Mouse (Mus musculus) heart, postnatal 4 days (tissue): ENCODE measurements at regions not wholly inside any gene's neighbourhood (a gene's known extent, or its start where the extent isn't known, plus 50 kb on each side); places are given as distances from the start of the nearest gene placed in this dataset.
A peak's percentile ranks its signal among the peaks of the same experiment; 100 is the strongest.

Experiments used
- DNase-seq: peaks from one replicate; pipeline ENCODE4 v3.0.0; 2021

DNA sequence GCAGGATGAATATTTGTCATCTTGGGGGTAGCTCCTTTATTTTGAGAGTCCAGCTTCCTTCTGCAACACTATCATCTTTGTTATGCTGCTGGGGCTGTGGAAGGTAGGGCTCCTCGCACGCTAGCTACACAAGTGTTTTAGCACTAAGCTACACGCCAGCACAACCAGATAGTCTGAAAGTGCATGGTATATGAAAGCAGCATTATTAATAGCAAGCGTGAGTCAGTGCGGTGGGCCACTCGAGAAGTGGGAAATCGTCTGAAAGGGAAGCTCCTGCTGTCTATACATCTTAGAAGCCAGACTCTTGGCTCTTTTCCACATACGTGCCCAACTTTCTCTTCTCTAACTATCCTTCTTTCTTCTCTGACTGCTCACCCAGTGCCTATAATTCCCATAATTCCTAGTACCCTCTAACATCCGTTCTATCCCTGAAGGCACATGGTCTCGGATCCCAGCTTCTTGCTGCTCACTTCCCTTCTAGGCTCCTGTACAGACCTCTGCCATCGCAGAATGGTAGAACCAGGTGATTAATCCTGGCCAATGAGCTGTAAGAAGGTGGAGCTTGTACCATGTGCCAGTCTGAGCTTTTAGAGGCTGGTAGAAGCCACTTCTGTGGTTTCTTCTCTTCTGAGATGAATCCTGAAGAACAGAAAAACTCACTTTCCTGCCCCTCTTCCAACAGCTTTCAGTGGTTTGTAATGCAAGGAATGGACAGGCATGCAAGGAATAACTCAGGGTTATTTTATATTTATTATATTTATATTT lies 55.5 kb downstream of the E030025P04Rik start:
- DNase-seq, result no peak

DNA sequence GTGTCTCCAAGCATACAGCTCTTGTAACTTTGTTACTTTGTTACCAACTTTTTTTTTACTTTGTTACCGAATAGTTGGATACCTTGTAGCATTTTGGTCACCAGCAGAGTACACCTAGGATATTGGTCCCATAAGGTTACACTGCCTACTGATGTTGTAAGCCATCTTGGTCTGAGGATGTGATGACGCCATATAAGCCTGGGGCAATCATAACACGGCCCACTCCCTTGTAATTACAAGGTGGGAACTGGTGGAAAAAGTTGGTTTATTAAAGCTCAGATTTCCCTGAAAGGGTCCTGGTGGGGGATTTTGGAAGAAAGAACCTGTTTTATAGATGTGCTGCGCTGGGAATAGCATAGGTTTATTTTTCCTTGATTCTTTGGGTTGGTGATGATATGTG lies 62.2 kb downstream of the E030025P04Rik start:
- no peak for DNase-seq

DNA sequence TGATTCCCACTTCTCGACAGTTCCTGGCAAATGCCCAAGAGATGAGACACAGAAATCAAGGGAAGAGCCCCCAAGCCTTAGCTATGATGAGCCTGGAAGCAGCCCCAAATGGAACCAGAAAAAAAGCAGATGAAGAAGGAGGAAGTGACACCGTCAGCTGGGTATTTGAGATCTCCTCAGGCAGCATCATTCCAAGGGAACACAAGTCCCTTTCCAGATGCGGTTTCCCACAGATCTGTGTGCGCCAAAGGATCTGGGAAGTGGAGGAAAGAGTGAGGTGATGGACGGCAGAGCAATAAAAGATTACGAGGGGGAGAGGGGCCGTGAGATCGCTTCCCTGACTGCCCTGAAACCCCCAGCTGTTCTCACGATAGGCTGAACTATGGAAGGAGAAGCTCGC lies 62.7 kb downstream of the E030025P04Rik start:
- no peak for DNase-seq

DNA sequence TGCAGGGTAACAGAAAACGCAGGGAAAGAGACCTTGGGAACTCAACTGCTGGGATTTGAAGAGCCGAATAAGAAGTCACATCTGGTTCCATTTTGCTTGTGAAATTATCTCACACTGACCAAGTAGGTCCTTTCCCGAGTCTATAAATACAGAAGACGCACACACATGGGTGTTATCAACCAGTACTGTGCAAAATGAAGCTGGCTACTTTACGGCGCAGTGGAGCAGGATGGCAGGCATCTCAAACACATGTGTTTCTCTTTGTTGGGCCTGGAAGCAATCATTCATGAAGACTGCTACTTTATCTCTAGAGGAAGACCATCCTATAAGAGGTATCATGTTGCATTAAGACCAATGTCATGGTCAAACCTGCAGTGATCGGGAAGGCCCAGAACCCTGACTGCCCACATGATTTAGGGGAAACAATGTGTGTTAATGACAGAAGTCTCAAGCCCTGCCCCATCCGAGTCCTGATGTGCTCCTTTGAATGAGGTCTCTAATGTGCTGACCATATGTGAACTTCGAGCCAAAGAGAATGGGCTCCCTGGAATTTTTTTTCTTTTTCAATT lies 63.2 kb downstream of the E030025P04Rik start:
- no peak for DNase-seq

DNA sequence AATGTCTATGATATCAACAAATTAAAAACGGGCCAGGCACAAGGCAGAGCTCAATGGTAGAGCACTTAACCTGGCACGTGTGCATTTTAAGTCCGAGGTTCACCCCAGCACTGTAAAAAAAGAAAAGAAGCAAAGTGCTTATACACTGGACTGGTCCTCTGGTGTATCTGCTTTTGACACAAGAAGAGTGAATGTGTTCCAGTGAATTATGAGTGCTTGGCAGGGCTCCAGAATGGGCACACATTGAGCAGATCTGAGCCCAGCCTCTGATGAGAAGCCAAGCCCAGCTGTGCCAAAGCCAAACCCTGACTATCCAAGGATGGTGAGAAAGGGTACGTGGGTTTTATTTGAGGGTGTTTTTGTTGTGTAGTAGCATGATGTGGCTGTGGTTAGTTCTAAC lies 64.7 kb downstream of the E030025P04Rik start:
- peak; percentile 17 for DNase-seq

DNA sequence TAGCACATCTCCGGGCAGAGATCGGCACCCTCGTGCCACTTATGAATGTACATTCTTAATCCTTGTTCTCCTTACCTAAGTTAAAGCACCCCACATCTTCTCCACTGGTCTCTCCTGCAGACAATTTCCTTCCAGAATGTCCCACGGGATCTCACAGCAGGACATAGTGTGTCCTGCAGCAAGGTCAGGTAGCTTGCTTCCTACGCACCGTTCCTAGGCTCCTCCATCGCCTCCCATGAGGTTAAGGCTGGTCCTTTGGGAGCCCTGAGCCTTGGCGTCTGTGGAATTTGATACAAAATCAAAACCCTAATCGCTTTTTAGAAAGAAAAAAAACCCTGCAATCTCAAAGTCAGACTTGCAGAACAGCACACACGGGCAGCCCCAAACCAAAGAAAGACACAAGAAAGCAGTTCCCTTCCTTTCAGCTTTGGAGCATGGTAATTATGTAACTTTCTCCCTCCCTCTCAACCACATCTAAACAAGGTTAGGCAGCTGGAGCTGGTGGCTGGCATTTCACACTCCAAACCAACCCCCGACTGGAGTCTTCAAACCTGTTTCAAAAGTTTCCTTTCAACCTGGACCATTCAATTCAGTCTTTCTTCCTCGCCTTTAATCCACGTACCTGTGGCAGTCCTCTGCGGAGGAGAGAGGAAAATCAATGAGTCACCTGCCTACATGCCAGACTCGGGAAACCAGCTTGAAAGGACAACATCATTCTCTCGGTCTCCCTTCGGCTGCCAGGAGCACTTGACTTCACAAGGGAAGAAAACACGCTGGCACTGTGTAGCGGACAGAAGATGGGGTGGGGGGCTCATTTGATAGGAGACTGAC lies 67.4 kb downstream of the E030025P04Rik start:
- DNase-seq, result no peak

DNA sequence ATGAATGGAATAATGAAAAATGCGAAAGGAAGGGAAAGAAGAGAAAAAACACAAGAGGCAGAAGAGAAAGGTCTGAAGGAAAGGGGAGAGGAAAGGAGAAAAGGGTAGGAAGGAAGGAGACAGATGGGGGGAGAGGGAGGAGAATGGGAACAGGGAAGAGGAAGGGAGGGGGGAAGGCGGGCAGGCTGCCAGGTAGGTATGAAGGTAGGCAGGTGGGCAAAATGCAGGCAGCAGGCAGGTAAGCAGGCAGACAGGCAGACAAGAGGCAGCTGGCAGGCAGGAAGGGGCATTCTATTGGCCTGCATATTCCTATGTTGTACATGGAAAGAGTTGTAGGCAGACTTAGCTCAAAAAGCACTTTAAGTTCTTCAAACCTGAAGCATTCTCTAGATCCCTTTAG lies 72.8 kb downstream of the E030025P04Rik start:
- no peak for DNase-seq

DNA sequence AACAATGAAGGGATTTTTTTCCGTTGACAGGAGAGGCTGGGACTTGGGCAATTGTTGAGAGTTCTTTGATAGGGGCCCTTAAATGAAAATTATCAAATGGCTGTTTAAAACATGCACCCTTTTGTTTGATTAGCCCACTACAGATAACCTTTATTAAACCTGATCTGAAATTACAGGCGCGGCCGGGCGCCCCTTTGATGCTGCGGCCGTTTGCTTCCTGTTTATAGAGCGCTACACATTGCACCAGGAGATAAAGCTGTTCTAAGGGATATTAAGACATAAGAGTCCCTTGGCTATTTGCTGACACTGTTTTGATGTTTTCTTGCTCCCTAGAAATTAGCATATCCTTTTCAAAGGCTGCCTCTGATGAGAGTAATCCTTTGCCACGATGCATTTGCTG lies 73.8 kb downstream of the E030025P04Rik start:
- DNase-seq, result no peak

DNA sequence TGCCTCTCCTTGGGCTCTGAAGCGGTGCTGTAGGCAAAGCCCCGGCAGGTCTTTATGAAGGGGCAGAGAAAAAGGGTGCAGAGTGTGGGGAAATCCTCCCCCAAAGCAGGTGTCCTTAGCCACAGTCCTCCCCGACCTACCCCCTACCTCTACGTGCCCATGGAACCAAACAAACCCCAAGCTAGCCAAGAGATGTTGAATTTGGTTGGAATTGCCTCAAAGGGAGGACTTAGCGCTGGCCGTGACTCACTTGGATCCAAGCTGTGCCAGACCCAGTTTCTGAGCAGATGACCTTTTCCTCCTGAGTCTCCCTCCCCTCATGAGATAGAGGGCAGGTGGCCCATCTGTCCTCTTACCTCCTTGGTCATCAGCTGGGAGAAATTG lies 74.9 kb downstream of the E030025P04Rik start:
- no peak for DNase-seq

DNA sequence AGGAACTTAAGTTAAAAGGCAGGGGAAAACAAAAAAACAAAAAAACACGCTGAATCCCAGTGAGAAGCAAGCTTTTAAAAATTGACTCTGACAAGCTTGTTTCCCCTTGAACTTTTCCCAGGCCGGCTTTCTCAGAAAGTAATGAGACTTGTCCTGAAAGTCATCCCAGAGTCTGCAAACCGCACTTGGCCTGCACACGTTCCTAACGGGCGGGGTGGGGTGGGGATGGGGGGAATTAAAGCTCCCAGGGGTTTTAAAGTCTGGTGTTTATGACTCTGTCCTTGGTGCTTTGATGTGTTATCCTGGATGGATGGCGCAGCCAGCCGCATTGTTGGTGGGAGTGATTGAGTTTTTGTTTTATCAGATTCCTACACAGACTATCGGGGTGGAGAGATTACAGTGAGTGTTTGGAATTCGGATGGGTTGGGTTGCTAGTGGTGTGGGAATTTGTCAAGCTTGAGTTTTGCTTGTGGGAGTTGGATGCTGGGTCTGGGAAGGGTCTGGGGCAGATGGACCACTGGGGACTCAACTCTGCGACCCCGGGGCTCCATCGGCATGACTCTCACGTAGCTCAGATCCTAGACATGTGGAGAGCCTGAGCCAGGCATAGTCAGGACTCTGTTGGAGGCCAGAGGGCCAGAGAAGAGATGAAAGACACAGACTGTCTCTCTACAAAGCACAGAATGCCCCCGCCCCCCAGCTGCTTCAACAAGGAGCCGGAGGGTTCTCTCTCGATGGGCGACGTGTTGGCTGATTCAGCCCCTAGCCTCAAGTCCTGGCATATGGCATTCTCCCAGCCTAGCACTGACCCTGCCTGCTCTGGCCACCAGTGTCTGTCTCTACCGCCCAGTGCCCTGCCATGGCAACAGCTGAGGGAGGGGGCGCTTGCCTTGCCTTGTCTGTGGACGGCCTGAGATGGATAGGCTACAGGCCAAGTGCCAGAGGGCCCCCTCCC lies 75.5 kb downstream of the E030025P04Rik start:
- DNase-seq, result peak; percentile 12

DNA sequence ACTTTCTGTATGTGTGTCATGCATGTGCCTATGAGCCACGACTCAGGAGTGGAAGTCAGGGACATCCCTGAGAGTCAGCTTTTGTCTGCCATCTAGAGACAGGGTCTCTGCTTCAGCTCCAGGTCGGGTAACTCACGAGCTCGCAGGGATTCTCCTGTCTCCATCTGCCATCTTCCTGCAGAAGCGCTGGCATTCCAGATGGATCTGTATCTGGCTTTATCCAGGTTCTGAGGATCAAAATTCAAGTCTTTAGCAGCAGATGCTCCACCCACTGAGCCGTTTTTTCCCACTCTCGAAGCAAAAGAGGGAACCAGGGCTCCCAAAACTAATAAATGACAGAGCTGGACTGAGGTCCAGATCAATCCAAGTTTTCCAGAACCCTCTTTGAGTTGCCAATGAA lies 76.4 kb downstream of the E030025P04Rik start:
- no peak for DNase-seq

DNA sequence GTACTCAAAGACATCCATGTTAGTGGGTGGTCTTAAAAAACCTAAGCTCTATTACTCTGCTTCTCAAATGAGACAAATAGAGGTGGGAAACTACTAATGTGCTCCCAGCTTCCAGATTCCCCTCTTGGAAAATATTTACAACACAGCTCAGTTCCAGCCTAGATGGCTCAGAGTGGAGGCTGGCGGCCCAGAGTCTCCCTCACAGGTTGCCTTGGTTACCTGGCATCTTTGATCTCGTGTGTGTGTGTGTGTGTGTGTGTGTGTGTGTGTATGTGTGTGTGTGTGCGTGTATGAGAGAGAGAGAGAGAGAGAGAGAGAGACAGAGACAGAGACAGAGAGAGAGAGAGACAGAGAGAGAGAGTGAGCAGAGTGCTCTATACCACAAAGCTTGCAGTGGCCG lies 82.2 kb downstream of the E030025P04Rik start:
- no peak for DNase-seq

DNA sequence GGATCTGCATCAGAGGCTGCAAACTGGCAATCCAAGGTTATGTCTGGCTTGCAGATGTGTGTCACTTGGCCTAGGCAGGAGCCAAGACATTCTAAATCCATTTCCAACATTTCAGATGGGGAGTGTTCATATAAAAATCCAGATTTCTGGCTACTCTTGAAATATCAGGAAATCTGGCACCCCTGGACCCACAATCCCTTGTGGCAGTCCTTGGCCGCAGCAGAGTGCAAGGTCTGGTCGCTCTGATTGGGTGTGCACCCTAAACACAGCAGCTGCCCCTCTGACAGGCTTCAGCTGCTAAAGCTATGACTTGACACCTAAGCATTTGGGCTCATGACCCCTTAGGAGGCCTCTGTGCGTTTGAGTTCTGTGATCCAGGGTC lies 83.7 kb downstream of the E030025P04Rik start:
- no peak for DNase-seq

DNA sequence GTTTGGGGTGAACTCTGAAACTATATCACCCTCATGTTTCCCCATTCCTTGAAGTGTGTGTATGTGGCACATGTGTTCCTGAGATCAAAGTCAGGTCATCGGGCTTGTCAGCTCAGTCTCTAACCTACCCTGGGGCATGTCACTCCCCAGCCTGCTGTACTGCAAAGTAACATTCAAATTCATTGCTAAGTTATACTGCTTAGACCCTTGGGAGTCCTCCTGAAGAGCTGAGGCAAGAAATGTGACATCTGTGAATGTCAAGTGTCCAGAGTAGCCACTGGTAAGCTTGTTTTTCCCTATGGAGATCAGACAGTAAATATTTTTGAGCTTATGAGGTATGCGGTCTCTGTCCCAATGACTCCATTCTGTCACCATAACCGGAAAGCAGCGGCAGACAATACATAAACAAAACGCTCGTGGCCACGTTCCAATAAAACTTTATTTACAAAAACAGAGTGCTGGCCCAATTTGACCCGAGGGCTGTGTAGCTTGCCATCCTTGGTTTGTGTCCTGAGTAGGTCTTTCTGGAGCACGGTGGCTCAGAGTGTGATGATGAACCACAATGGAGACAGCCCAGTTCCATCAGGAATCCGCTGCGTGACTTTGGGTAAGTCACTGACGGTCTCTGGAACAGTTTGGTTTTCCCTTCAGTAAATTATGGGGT lies 84.2 kb downstream of the E030025P04Rik start:
- no peak for DNase-seq

DNA sequence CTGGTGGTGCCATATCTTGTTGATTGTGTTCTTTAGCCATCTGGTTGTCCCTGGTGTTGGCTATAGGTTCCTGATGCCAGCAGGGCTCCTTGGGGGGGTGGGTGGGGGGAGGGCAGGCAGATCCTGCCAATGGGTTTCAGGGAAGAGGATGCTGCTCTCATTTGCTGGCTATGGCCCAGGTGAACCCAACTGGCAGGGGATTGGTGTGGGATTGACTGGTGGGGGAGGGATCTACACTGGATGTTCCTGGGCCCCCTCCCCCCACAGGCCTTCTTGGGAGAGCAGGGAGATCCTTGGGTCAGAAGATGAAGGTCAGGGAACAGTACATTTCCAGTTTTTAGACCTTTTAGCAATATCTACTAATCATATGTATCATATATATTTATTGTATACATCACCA lies 86.1 kb downstream of the E030025P04Rik start:
- no peak for DNase-seq

DNA sequence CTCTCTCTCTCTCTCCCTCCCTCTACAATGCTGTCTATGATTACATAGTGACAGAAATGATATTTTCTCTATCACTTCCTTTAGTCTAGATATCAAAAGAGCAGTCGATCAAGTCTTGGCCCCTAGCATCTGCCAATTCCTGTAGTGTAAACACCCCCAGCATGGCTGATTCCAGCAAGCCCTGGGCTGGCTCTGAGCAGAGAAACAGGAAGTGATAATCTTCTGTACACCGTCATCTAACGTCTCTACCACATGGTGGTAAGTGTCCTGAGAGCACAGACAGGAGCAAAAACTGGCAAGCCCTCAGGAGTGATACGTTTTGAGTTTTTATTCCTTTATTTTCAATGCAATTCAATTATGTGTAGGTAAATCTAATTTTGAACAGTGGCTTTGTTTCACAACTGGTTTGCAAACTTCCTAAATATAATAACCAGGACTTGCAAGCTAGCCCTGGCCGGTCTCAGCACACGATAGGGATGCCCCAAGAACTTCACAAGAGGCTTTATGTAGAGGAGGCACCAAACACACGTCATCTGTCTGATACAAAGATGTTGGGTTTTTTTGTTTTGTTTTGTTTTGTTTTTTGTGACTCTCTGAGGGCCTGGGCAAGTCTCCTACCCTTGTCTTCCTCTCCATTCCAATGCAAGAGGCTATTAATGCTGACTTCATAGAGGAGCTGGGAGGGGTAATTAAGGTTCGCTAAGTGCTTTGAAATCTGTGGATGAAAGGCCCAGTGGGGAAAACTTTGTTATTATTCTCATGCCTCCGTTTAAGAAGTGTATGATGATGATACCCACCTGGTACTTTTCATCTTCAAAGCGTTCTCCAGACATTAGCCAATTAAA lies 95.7 kb downstream of the E030025P04Rik start:
- DNase-seq, result no peak

DNA sequence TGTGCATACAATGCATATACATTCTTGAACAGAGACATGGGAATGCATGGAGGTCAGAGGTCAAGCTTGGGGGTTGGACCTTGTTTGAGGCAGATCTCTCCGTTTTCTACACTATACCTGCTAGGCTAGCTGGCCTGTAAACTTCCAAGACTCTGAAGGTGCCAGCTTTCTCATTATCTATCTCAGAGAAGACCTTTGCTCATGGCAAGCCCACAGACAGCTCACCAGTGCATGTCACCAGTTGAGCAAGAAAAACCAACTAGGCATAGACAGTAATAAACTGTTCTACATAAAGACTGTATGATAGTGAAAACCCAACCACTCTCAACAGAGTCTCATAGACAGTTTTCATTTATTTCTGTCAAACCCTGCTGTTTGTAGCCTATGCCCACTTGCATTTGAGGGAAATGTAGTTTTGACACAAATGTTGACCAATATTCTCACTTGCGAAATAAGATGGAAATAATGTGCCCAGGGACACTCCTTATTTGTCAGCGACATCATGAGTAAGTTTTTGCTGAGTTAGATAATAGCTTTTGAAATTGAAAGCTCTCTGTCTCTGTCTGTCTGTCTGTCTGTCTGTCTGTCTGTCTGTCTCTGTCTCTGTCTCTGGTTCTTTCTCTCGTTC lies 96.6 kb downstream of the E030025P04Rik start:
- no peak for DNase-seq

DNA sequence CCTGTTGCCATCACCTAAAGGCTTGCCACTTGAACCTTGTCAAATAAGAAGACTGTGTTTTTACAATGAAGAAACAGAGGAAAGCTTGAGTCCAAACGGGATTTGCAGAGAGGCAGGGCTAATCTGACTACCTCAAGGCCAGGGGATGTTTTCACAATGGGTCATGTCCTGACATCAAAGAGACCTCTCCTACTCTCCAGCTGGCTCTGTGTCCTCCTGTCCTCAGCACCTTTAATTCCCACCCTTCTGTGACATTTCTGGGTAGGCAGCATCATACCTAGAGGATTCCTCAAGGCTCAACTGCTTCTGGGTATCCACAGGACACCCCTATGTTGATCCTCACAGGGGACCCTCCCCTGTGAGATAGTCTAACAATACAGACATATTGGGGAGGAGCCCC lies 97.7 kb downstream of the E030025P04Rik start:
- no peak for DNase-seq

DNA sequence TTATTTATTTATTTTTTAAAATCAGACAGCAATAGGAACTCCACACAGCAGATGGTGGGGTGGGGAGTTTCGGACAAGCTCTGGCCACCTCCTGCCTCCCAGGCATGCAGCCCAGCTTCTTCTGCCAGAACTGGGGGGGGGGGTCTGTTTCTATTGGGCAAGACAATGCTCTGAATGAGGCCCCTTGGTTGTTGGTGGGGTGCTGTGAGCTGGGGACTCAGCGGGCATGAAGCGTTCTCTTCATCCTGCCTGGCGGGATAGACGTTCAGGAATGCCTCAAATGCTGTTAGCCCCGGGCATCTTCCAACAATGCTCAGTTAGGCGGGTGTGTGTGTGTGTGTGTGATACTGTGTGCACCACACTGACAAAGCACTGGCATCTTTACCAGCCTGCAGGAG lies 103.7 kb downstream of the E030025P04Rik start:
- no peak for DNase-seq

DNA sequence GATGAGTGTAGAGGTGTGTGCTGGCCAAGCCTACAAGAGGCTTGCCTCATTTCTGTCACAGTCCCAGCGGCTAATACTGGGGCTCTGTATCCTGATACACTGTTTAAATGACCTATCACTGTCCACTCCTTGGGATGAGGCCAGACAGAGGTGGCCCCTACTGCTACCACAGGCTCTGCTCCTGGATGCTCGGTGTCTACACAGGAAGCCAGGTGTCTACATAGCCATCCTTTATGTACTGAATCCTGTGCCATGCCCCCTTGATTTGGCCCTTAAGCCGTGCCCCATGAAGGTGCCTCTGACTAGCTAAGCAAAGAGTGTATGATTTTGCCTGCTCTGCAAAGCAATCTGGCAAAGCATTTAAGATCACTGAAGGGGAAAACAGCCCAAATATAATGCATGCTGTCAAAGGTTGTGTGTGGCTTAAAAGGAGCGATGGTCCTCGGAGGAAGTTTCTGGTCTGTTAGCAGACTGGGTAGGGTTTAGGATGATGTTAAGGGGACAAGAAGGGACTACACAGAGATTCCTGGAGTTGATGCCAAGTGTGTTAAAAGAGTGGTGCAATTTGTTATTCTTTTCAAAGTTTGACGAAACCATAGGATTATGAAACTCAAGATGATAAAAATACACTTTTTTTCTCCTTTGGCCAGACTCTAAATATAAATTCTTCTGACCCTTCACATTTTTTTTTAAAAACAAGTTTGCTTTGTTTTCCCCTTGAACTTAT lies 104.2 kb downstream of the E030025P04Rik start:
- DNase-seq, result no peak
